Mouse (Mus musculus): ENCODE measurements around the gene Cebpa. TPM values are rescaled to one million over a fixed set of nuclear protein-coding genes. Genes with fewer than 3 reads are reported as not detected.
A peak's percentile ranks its signal among the peaks of the same experiment; 100 is the strongest.

Gene Cebpa
- 10 to 100 TPM; 16.6 to 18.0 TPM for total RNA-seq (2021)
- long read RNA-seq, experiment 1, transcript Cebpa-201 (1 exons, 2,626 nt): major isoform, 8 of 8 reads
- long read RNA-seq, experiment 1, partial matches to known transcripts: 0 of 8 reads
- long read RNA-seq, experiment 1, other reads (novel, unspliced or antisense): 0 of 8 reads
- long read RNA-seq, experiment 2, transcript Cebpa-201 (1 exons, 2,626 nt): major isoform, 10 of 10 reads
- long read RNA-seq, experiment 2, partial matches to known transcripts: 0 of 10 reads
- long read RNA-seq, experiment 2, other reads (novel, unspliced or antisense): 0 of 10 reads

- H3K27ac ChIP-seq: peak within 1 kb of the TSS; percentile 93
These were observed at the start of gene Cebpa for GRCm38 (mm10) chr7:35118841-35119413. TSS of gene Cebpa (plus strand) at chr7:35119293.

GRCm38 (mm10) chr7:35076645-35077044, 42.4 kb upstream of the Cebpa start:
- no peak overlapping the region for H3K4me3 ChIP-seq
- DNase-seq (ENCODE audit: low spot score in 2 of 2): no peak
- no peak for TF ChIP-seq CTCF (conservative IDR thresholded peaks at IDR 0.05)
- no peak overlapping the region for H3K27ac ChIP-seq

More at GRCm38 (mm10) chr7:35118841-35119413, at the start of gene Cebpa:
- TF ChIP-seq CTCF (conservative IDR thresholded peaks at IDR 0.05): peak; percentile 85
- H3K4me3 ChIP-seq: peak within 1 kb of the TSS; percentile 76
- DNase-seq (ENCODE audit: low spot score in 2 of 2): peak; percentile 92 to 95

- H3K27ac ChIP-seq: peak overlapping the region; percentile 82
- no peak for DNase-seq (ENCODE audit: low spot score in 2 of 2)
- peak; percentile 27; the same call in 1 of the 2 replicates for TF ChIP-seq CTCF (conservative IDR thresholded peaks at IDR 0.05)
- peak overlapping the region; percentile 1; the same call in 1 of the 2 replicates for H3K4me3 ChIP-seq
These were observed 38.2 kb upstream of the Cebpa start for GRCm38 (mm10) chr7:35080843-35081338.

GRCm38 (mm10) chr7:35081406-35082104, 37.5 kb upstream of the Cebpa start:
- no peak for DNase-seq (ENCODE audit: low spot score in 2 of 2)
- Histone ChIP-seq H3K27ac (peak overlapping the region; percentile 82), H3K4me3 (peak overlapping the region; percentile 1; the same call in 1 of the 2 replicates)
- TF ChIP-seq CTCF (conservative IDR thresholded peaks at IDR 0.05): no peak

- Histone ChIP-seq H3K4me3 (no peak overlapping the region), H3K27ac (no peak overlapping the region)
- DNase-seq (ENCODE audit: low spot score in 2 of 2): no peak
- TF ChIP-seq CTCF (conservative IDR thresholded peaks at IDR 0.05): no peak
These were observed 34.3 kb upstream of the Cebpa start for GRCm38 (mm10) chr7:35084565-35085360.

- Histone ChIP-seq H3K4me3 (peak overlapping the region; percentile 44), H3K27ac (peak overlapping the region; percentile 11)
- TF ChIP-seq CTCF (conservative IDR thresholded peaks at IDR 0.05): peak; percentile 53
- peak; percentile 29 to 43 for DNase-seq (ENCODE audit: low spot score in 2 of 2)
These were observed 32.7 kb upstream of the Cebpa start for GRCm38 (mm10) chr7:35086271-35086861.

- no peak for DNase-seq (ENCODE audit: low spot score in 2 of 2)
- no peak for TF ChIP-seq CTCF (conservative IDR thresholded peaks at IDR 0.05)
- Histone ChIP-seq H3K27ac (no peak overlapping the region), H3K4me3 (no peak overlapping the region)
These were observed 28.5 kb upstream of the Cebpa start for GRCm38 (mm10) chr7:35090550-35090949.

- Histone ChIP-seq H3K27ac (no peak overlapping the region), H3K4me3 (no peak overlapping the region)
- no peak for DNase-seq (ENCODE audit: low spot score in 2 of 2)
- no peak for TF ChIP-seq CTCF (conservative IDR thresholded peaks at IDR 0.05)
These were observed 24.0 kb upstream of the Cebpa start for GRCm38 (mm10) chr7:35094975-35095678.

GRCm38 (mm10) chr7:35098777-35099176, 20.3 kb upstream of the Cebpa start:
- TF ChIP-seq CTCF (conservative IDR thresholded peaks at IDR 0.05): no peak
- H3K4me3 ChIP-seq: no peak overlapping the region
- no peak for DNase-seq (ENCODE audit: low spot score in 2 of 2)
- no peak overlapping the region for H3K27ac ChIP-seq

- TF ChIP-seq CTCF (conservative IDR thresholded peaks at IDR 0.05): no peak
- Histone ChIP-seq H3K27ac (no peak overlapping the region), H3K4me3 (no peak overlapping the region)
- no peak for DNase-seq (ENCODE audit: low spot score in 2 of 2)
These were observed 19.6 kb upstream of the Cebpa start for GRCm38 (mm10) chr7:35099528-35099927.

- DNase-seq (ENCODE audit: low spot score in 2 of 2): no peak
- no peak for TF ChIP-seq CTCF (conservative IDR thresholded peaks at IDR 0.05)
- H3K4me3 ChIP-seq: no peak overlapping the region
- H3K27ac ChIP-seq: no peak overlapping the region
These were observed 12.5 kb upstream of the Cebpa start for GRCm38 (mm10) chr7:35106614-35107013.

Measured in layer of hippocampus, adult 2 months (tissue).